Mouse (Mus musculus): ENCODE measurements at regions not wholly inside any gene's neighbourhood (a gene's known extent, or its start where the extent isn't known, plus 50 kb on each side); places are given as distances from the start of the nearest gene placed in this dataset.
"Not testable (repeated sequence)": the region's sequence is repeated elsewhere in the genome, so short reads cannot be mapped to it uniquely, and the experiment has no call there.

DNA sequence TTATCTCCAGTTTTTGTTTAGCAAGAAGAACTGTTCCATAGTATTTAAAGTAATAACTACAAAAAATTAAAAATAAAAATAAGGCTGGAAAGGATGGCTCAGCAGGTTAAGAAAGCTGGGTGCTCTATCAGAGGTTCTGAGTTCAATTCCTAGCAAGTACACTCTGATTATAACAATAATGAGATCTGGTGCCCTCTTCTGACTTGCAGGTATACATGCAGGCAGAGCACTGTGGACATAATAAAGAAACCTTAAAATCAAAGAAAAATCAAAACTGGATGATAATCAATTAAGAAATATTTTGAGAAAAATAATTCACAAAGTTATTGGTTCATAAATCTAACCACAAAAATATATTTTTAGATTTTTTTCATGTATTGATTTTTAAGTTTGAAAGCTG lies 346.7 kb upstream of the Cdh8 start:
- no peak for DNase-seq

DNA sequence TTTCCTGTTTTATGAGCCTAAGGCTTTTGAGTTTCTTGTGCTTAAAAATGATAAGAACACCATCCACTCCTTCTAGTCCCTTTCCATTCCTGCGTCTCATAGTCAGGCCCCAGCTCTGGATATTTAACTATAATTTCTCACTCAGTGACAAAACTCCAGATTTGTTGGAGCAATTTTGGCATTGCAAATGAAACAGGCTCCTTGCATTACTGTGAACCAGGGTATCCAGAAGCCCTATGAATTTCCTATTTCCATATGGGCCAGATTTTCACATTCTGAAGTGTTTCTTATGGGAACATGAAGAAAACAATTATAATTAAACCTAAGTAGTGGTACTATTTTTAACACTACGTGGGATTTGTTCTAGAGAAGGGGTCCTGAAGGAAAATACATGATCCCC lies 319.9 kb upstream of the Cdh8 start:
- DNase-seq, result no peak

GRCm38 (mm10) chr8:99724626-99725218 lies 308.5 kb upstream of the Cdh8 start:
- DNase-seq, result no peak

- DNase-seq, result no peak
Observed at GRCm38 (mm10) chr8:99718927-99719326, 302.7 kb upstream of the Cdh8 start.

GRCm38 (mm10) chr8:99681673-99682072 lies 265.4 kb upstream of the Cdh8 start:
- DNase-seq, result no peak

- not testable (repeated sequence) for DNase-seq
Observed at GRCm38 (mm10) chr8:99679253-99679899, 263.1 kb upstream of the Cdh8 start.

GRCm38 (mm10) chr8:99667693-99668092 lies 251.4 kb upstream of the Cdh8 start:
- not testable (repeated sequence) for DNase-seq

DNA sequence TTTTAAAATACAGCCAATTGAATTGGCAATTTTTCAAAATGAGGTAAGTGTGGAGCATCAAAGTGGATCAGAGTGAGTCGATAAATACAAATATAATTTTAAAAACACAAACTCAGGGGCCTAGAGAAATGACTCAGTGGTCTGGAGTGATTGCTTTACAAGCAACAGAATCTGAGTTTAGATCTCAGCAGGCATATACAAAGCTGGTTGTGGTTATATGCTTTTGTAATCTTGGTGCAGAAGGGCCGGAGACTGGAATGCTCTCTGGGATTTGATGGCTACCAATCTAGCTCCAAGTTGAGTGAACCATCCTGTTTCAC lies 235.0 kb upstream of the Cdh8 start:
- DNase-seq, result no peak

DNA sequence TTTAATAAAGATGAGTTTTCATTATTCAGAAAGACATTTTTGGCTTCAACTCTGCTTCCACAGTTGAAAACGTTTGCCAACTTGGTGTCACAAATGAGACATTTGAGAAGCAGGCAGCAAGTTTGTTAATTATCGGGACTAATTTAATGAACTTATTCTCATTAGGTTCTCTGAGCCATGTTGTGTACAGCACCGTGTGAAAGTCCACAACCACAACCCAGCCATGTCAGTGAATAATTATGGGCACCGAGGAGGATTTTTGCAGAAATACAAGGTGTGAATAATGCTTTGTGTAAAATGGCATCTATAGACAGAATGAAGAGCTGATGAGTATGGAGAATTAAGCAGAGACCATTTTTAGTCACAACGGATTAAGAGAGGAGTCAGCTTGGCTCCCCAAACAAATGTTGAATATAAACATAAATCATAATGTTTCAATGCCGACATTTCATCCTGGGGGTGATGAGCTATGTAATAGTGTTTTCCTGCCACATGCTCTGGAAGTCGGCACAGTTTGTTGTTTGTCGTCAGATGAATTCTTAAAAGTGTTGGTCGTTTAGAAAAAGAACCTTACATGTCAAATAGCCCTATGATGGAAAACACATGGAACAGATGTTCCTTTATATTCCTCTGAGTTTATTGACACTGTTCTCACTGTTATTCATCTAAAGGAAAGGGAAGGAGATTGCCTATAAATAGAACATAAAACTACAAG lies 234.5 kb upstream of the Cdh8 start:
- DNase-seq, result no peak

DNA sequence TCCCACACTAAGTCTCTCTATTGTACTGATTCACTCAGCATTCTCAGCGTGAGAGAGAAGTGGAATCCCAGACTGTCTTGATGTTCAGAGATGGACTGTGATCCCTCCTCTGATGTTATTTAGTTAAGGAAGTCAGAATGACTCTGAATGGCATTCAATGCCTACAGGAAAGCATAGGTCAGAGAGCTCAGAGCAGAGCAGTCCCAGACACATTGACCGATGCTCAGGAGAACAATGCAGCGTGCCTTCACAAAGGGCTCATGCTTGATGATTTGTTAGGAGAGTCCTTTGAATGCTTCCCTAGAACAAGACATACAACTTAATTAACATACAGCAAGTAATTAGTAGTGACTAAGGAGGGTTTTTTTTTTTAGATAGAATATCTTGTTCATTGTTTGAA lies 224.3 kb upstream of the Cdh8 start:
- no peak for DNase-seq

DNA sequence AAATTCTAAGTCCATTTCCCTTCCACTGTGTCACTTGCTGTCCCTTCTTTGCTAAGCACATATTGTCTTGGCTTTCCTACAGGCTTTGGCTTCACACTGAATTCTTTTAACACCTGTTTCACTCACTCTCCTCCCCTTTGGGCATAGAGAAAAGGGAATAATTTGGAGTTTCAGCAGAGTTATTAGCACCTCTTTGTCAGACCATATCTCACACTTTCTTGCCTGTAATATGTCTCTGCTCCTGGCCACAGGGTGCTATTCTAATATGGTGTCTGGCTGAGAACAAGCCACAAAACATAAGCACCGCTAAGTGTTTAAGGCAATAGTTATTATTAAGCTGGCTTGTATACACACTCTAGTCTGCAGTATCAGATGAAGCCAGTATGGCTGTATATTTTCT lies 214.7 kb upstream of the Cdh8 start:
- DNase-seq, result not testable (repeated sequence)

DNA sequence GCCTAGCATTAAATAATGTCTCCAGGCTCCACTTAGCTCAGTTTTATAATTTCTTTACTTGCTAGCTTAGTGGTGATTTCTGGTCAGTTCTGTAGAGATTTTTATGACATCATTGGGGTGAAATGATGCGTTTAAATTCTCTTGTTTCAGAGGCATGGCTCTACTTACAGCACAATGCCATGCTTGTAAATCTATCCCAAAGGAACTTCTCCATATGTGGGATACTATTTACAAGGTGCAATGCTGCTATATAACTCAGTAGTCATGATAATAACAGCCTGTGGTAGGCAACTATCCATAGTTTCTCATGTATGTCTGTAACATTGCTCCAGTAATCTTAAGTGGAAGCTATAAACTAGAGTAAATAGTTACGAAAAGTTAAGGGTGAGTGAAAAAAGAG lies 205.4 kb upstream of the Cdh8 start:
- no peak for DNase-seq

- not testable (repeated sequence) for DNase-seq
Observed at GRCm38 (mm10) chr8:99604327-99604726, 188.1 kb upstream of the Cdh8 start.

DNA sequence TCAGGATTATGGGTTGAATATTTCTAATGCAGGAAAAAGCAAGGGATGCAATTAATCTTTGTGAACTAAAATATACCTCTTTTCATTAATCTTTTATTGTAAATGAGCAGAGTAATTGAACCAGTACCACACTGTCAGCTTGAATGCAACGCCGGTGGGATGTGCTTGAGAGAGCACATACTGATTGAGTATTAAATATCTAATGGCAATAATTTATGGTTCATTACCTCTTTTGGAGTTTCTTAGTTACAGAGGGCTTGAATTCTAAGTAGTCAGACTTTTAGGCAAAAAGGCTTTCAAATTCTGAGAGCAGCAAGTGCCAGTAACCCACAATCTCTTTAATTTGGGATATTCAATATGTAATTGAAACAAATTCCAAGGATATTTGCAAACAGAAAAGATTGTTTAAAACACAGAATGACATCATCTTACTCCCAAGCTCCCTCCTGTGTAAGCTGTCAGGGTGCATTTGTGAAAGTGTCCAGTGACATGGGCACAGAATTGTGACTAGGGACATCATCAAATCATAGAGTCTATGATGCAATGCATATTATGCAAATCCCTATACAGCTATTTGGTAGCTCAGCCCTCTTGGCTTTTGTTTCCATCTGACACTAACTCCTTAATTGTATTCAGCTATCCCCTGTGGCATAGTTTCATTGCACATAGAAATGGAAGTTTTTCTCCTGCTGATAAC lies 175.2 kb upstream of the Cdh8 start:
- DNase-seq, result no peak

GRCm38 (mm10) chr8:99544102-99544501 lies 127.8 kb upstream of the Cdh8 start:
- no peak for DNase-seq

DNA sequence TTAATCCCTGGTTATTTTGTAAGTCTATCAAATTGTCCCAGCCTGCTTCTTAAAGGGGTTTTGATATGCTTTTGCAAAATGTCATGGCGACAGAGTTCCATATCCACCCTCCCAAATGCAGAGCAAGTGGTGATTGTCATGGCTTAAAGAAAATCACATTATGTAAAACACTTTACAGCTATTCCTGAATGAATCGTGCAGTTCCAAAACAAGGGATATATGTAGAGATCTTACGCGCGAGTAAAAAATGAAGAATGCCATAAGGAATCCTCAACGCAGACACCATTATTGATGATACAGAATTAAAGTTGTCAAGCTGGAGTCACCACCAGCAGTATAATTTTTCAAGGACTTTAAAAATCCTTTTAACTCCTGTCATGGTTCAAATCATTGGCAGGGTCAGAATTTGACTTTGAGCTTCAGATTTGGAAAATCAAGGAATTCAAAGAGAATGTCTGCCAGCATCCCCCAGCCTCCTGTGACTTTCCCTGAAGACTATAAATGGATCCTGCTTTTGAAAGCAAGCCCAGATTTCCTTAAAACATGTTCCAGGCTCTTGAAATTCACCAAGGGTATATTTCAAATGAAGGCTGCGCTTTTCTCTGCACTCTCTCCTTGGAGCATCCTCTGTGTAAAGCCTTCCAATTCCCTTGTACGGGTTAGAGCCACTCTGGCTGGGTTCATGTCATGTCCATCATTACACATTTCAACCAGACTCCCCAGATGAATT lies 116.6 kb upstream of the Cdh8 start:
- DNase-seq, result peak; percentile 27

- DNase-seq, result no peak
Observed at GRCm38 (mm10) chr8:99502055-99502454, 85.8 kb upstream of the Cdh8 start.

All from right cerebral cortex, postnatal 25 days (tissue).